Mouse (Mus musculus): ENCODE measurements around the gene Depdc5.
"Not testable (repeated sequence)": the region's sequence is repeated elsewhere in the genome, so short reads cannot be mapped to it uniquely, and the experiment has no call there.

Gene Depdc5

DNA sequence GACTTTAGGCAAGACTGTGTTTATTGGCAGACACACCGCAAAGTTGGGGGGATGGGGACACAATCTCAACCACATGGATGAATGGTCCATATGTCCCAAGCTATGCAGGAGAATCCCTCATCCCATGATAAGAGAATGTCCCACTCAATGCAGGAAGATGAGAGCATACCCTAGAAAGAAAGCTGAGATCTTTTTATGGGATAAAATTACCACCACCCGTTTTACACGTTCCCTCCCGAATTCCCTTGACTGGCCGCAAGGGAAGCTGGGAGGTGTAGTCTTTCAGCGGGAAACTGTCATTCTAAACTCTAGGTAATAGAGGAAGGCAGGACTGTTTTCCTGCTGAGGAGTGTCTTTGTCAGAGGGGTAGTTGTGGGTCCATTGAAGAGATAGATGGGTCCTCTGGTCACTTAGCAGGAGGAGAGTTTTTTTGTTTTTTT, 5.7 kb upstream of the Depdc5 start:
- Histone ChIP-seq H3K36me3 (ENCODE audit: control insufficient read depth, insufficient read depth, low read length, poor library complexity, severe bottlenecking) (no peaks in the 10 kb centered on the region), H3K27me3 (ENCODE audit: control insufficient read depth, insufficient read depth, low read length, poor library complexity, severe bottlenecking) (no peaks in the 10 kb centered on the region)
- DNase-seq (ENCODE audit: low read depth, low spot score) = no peak

DNA sequence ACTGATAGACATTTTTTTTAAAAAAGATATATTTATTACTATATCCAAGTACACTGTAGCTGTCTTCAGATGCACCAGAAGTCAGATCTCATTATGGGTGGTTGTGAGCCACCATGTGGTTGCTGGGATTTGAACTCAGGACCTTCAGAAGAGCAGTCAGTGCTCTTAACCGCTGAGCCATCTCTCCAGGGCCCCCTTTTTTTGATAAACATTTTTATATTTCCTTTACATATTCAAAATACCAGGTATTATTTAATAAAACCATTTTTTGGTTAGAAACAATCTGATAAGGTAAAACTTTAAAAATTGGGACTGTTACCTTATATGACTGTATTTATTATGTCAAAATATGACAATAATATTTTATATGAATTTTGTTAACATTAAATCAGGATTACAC, 2.4 kb upstream of the Depdc5 start:
- DNase-seq (ENCODE audit: low read depth, low spot score) = no peak
- no peaks in the 10 kb centered on the region for H3K36me3 ChIP-seq (ENCODE audit: control insufficient read depth, insufficient read depth, low read length, poor library complexity, severe bottlenecking)
- H3K27me3 ChIP-seq (ENCODE audit: control insufficient read depth, insufficient read depth, low read length, poor library complexity, severe bottlenecking) = no peaks in the 10 kb centered on the region

DNA sequence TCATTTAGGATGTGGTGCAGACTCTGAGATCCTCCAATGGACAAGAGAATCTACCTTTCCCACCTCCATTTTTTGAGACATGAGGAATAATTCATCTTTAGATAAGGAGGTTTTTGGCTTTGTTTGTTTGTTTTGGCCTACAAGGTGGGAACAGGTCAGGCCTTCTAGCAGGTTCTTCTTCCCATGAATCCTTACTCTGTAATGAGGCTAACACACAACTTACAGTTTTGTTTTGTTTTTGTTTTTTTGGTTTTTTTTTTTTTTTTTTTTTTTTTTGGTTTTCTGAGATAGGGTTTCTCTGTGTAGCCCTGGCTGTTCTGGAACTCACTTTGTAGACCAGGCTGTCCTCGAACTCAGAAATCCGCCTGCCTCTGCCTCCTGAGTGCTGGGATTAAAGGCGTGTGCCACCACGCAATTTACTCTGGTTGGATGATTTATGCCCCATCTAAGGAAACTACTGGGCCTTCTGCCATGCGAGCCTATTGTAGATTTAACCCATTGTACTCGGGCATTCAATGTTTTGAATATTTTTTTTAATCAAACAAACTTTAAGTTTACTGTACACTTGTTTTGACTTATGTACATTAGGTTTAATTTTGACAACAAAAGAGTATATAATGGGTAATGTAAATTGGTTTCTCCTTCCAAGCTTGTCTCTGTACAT, 900 bp upstream of the Depdc5 start:
- DNase-seq (ENCODE audit: low read depth, low spot score) = no peak
- Histone ChIP-seq H3K36me3 (ENCODE audit: control insufficient read depth, insufficient read depth, low read length, poor library complexity, severe bottlenecking) (peaks cover 3% of the 10 kb centered on the region; the same call in 1 of the 2 replicates), H3K27me3 (ENCODE audit: control insufficient read depth, insufficient read depth, low read length, poor library complexity, severe bottlenecking) (no peaks in the 10 kb centered on the region)

DNA sequence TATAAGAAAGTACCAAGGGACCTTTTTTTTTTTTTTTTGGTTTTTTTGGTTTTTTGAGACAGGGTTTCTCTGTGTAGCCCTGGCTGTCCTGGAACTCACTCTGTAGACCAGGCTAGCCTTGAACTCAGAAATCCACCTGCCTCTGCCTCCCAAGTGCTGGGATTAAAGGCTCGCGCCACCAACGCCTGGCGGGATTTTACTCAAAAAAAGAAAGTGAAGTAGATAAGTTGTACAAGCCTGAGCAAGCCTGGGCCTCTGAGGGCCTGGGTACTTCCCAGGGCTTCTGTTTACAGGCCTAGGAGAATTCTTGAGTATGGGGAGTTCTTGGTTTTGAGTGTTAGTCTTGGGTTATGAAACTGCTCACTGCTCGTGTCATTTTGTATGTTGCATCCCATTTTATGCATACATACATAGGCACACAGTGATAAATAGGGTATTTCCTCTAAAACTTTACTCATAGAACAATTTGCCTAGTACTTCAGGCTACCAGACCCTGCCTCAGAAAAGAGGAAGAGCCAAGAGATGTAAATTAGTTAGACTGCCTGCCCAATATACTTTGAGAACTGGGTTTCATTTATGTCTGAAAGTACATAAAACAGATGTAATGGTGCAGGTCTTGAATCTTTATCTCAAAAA, 6.0 kb downstream of the Depdc5 start:
- H3K27me3 ChIP-seq (ENCODE audit: control insufficient read depth, insufficient read depth, low read length, poor library complexity, severe bottlenecking) = no peaks in the 10 kb centered on the region
- peaks cover 6% of the 10 kb centered on the region; the same call in 1 of the 2 replicates for H3K36me3 ChIP-seq (ENCODE audit: control insufficient read depth, insufficient read depth, low read length, poor library complexity, severe bottlenecking)
- peak; percentile 71 for DNase-seq (ENCODE audit: low read depth, low spot score)

DNA sequence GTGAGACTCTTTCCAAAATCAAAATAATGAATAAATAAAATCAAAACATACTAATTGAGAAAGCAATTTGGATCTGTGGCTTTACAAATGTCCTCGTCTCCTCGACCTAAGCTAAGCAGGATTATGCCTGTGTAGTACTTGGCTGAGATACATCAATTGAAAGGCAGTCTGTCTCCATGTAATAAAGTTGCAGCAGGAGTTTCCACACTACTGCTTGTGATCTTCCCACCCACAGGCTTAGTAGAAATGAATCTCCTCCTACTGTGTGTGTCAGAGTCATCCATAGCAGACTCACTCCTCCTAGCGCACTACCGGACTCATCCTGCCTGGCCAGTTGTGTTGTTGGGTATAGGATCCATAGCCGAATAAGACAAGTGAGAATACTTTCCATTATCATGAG, 8.8 kb downstream of the Depdc5 start:
- DNase-seq (ENCODE audit: low read depth, low spot score) = no peak
- H3K36me3 ChIP-seq (ENCODE audit: control insufficient read depth, insufficient read depth, low read length, poor library complexity, severe bottlenecking) = peaks cover 9% of the 10 kb centered on the region; the same call in 1 of the 2 replicates
- no peaks in the 10 kb centered on the region for H3K27me3 ChIP-seq (ENCODE audit: control insufficient read depth, insufficient read depth, low read length, poor library complexity, severe bottlenecking)

DNA sequence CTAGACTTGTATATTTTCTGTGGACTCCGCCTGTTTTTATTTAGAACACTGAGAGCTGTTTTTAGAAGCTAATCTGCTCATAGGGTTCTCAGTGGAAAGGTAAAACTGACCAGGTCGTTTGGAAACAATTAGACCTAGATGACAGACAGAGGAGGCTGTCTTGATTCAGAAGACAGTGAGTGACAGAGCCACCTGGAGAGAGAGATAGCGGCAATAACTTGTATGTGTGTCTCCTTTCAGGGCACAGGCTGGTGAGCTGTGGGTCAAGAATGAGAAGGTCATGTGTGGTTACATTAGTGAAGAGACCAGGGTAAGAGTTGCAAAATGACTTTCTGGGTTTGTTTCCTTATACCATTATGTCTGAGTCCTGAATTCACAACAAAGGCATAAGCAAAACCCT, 23.2 kb downstream of the Depdc5 start:
- no peak for DNase-seq (ENCODE audit: low read depth, low spot score)

DNA sequence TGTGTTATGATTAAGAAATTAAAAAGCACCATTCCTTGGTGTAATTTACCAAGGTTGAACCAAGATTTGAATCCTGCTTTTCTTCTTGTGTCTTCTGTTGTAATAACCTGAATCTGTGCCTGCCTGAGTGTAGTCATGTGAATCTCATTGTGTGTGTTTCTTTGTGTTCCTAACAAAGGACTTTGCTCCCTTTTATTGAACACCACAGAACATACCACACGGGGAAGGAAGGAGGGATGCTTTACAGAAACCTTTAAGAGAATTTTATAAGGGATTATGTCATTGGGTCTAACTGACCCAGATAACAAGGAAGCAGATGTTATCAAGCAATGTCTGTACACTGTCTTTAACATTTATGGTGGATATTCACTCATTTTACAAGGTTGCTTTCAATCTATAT, 44.0 kb downstream of the Depdc5 start:
- no peaks in the 10 kb centered on the region for H3K27me3 ChIP-seq (ENCODE audit: control insufficient read depth, insufficient read depth, low read length, poor library complexity, severe bottlenecking)
- no peak for DNase-seq (ENCODE audit: low read depth, low spot score)
- peaks cover 16% of the 10 kb centered on the region; the same call in 1 of the 2 replicates for H3K36me3 ChIP-seq (ENCODE audit: control insufficient read depth, insufficient read depth, low read length, poor library complexity, severe bottlenecking)

More for the DNA sequence above, 23.2 kb downstream of the Depdc5 start:
- no peaks in the 10 kb centered on the region for H3K27me3 ChIP-seq (ENCODE audit: control insufficient read depth, insufficient read depth, low read length, poor library complexity, severe bottlenecking)
- H3K36me3 ChIP-seq (ENCODE audit: control insufficient read depth, insufficient read depth, low read length, poor library complexity, severe bottlenecking) = peaks cover 14% of the 10 kb centered on the region

DNA sequence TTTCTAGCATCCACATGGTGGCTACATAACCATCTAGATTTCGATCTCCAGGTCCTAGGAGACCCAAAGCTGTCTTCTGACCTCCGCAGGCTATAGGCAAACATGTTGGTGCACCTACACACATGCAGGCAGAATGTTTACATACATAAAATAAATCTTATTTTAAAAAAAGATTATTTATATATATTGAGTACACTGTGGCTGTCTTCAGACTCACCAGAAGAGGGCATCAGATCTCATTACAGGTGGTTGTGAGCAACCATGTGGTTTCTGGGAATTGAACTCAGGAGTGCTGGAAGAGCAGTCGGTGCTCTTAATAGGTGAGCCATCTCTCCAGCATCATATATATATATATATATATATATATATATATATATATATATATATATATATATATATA, 50.6 kb downstream of the Depdc5 start:
- DNase-seq (ENCODE audit: low read depth, low spot score) = no peak
- Histone ChIP-seq H3K27me3 (ENCODE audit: control insufficient read depth, insufficient read depth, low read length, poor library complexity, severe bottlenecking) (no peaks in the 10 kb centered on the region), H3K36me3 (ENCODE audit: control insufficient read depth, insufficient read depth, low read length, poor library complexity, severe bottlenecking) (peaks cover 11% of the 10 kb centered on the region)

DNA sequence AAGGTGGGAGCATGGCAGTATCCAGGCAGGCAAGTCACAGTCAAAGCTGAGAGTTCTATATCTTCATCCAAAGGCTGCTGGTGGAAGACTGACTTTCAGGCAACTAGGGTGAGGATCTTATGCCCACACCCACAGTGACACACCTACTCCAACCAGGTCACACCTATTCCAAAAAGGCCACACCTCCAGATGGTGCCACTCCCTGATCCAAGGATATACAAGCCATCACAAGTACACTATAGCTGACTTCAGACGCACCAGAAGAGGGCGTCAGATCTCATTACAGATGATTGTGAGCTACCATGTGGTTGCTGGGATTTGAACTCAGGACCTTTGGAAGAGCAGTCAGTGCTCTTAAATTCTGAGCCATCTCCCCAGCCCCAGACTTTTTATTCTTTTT, 55.8 kb downstream of the Depdc5 start:
- H3K36me3 ChIP-seq (ENCODE audit: control insufficient read depth, insufficient read depth, low read length, poor library complexity, severe bottlenecking); DNase-seq (ENCODE audit: low read depth, low spot score); H3K27me3 ChIP-seq (ENCODE audit: control insufficient read depth, insufficient read depth, low read length, poor library complexity, severe bottlenecking): not testable (repeated sequence)

DNA sequence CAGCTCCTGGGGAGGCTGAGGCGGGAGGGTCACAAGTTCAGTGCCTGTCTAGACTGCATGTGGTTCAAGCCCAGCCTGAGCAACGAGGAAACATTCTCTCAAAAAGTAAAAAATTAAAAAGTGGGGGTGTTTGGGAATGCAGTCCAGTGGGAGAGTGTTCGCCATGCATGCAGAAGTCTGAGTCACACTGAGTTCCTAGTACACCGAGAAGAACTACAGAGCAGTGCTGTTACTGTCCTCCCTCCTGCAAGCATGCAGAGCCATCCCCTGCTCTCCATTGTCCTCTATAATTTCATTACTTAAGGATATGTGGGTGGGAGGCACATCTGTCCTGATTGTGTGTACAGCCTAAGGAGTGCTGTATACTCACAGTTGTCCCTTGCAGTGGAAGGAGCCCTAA, 59.4 kb downstream of the Depdc5 start:
- no peak for DNase-seq (ENCODE audit: low read depth, low spot score)
- peaks cover 13% of the 10 kb centered on the region for H3K36me3 ChIP-seq (ENCODE audit: control insufficient read depth, insufficient read depth, low read length, poor library complexity, severe bottlenecking)

DNA sequence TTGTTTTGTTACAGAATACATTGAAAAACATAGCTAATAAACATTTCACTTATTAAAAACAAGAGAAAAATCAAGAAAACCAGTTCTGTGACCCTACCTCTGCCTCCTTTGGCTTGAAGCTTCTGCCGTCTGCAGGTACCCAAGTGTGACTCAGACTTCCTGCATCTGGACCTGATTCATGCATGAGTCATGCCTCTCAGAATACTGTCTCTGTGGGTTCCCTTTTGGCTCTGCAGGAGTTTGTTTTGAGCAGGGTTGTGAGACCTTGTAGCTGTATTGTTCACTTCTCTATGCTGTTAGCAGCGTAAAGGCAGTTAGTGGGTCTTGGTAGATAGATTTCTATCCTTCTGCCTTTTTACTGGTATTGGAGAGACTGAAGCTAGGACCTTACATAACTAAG, 67.3 kb downstream of the Depdc5 start:
- peak; percentile 50 for DNase-seq (ENCODE audit: low read depth, low spot score)
- no peaks in the 10 kb centered on the region for H3K27me3 ChIP-seq (ENCODE audit: control insufficient read depth, insufficient read depth, low read length, poor library complexity, severe bottlenecking)
- peaks cover 15% of the 10 kb centered on the region for H3K36me3 ChIP-seq (ENCODE audit: control insufficient read depth, insufficient read depth, low read length, poor library complexity, severe bottlenecking)

More for the DNA sequence above, 59.4 kb downstream of the Depdc5 start:
- H3K27me3 ChIP-seq (ENCODE audit: control insufficient read depth, insufficient read depth, low read length, poor library complexity, severe bottlenecking) = no peaks in the 10 kb centered on the region

DNA sequence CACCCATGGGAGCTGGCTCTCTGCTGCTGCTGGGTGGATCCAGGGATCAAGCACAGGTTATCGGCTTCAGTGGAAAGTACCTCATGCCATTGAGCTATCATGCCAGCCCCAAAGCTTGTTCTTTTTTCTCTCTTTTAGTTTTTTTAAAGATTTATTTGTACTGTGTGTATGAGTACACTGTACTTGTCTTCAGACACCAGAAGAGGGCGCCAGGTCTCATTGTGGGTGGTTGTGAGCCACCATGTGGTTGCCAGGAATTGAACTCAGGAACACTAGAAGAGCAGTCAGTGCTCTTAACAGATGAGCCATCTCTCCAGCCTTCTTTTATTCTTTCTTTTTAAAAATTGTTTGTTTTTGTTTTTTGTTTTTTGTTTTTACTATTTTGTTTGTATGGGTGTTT, 71.2 kb downstream of the Depdc5 start:
- Histone ChIP-seq H3K36me3 (ENCODE audit: control insufficient read depth, insufficient read depth, low read length, poor library complexity, severe bottlenecking) (peaks cover 12% of the 10 kb centered on the region; the same call in 1 of the 2 replicates), H3K27me3 (ENCODE audit: control insufficient read depth, insufficient read depth, low read length, poor library complexity, severe bottlenecking) (no peaks in the 10 kb centered on the region)
- DNase-seq (ENCODE audit: low read depth, low spot score) = peak; percentile 64

DNA sequence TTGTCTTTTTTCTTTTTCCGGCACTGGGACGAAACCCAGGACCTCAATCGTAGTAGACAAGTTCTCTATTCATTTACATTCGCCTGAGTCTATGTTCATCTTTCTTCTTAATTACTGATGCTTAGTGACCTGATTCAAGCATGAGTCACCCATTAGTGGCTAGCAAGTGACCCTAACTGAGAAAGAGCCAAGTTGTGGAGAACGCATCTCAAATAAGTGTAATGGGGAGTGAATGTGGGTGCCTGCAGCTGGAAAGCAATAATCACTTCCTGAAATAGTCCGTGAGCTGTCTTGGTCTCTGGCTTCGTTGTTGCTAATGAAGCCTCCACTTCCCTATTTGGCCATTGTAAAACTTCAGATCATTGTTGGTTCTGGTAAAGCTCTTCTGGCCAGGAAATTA, 77.1 kb downstream of the Depdc5 start:
- peaks cover 29% of the 10 kb centered on the region for H3K36me3 ChIP-seq (ENCODE audit: control insufficient read depth, insufficient read depth, low read length, poor library complexity, severe bottlenecking)
- no peak for DNase-seq (ENCODE audit: low read depth, low spot score)
- no peaks in the 10 kb centered on the region for H3K27me3 ChIP-seq (ENCODE audit: control insufficient read depth, insufficient read depth, low read length, poor library complexity, severe bottlenecking)

DNA sequence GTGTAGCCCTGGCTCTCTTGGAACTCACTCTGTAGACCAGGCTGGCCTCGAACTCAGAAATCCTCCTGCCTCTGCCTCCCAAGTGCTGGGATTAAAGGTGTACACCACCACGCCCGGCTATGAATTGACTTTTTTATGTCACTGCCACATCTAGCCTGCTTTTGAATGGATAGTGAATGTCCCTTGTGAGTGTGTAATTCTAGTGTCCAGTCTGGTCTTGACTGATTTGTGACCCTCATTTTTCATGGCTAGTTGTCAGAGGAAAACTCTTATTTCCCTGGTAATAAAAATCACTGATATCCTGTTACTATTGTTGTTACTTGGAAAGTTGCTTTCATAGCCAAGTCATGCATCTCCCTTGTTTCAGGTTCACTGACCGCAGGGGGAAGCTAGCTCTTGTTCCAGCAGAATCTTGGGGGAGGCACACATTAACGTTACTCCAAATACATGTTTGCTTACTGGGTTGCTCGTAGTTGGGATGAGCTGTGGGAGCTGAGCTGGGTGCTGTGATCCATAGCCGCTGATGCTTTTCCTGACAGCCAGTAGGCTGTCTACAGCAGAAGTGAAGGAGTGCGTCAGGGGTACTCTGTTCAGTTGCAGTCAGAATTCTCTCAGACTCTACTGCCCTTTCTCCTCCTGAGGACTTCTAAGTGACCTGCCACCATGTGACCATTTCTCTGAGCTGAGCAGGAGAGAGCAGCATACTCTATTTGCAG, 77.9 kb downstream of the Depdc5 start:
- no peak for DNase-seq (ENCODE audit: low read depth, low spot score)
- H3K27me3 ChIP-seq (ENCODE audit: control insufficient read depth, insufficient read depth, low read length, poor library complexity, severe bottlenecking) = no peaks in the 10 kb centered on the region
- peaks cover 29% of the 10 kb centered on the region for H3K36me3 ChIP-seq (ENCODE audit: control insufficient read depth, insufficient read depth, low read length, poor library complexity, severe bottlenecking)

DNA sequence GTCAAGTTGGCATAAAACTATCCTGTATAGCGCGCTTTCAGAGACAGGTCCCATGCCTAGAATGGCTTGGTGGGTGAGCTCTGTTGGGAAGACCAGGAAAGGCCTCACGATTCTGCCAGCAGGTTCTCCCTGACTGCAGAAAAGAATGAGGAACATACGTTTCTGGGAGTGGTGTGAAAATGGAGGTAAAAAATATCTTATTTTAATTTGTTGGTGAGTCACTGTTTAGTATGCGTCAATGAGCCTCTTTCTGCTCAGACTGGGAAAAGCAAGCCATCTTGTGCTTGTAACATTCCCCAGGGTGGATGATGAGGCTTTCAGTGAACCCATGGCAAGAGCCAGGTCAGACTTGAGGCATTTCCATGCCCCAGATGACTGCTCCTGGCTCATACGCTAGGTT, 86.6 kb downstream of the Depdc5 start:
- H3K27me3 ChIP-seq (ENCODE audit: control insufficient read depth, insufficient read depth, low read length, poor library complexity, severe bottlenecking) = no peaks in the 10 kb centered on the region
- no peak for DNase-seq (ENCODE audit: low read depth, low spot score)
- peaks cover 9% of the 10 kb centered on the region; the same call in 1 of the 2 replicates for H3K36me3 ChIP-seq (ENCODE audit: control insufficient read depth, insufficient read depth, low read length, poor library complexity, severe bottlenecking)
